Mouse (Mus musculus) cerebellum, postnatal 4 days (tissue): ENCODE results near the gene Acot2.
A peak's percentile ranks its signal among the peaks of the same experiment; 100 is the strongest.

Experiments
- DNase-seq, 2 experiments: peaks; one replicate each; pipeline ENCODE4 v3.0.0; 2022; ENCODE audit warnings: low spot score in 2 of 2, mixed read lengths in 1 of 2

Acot2 gene

DNA sequence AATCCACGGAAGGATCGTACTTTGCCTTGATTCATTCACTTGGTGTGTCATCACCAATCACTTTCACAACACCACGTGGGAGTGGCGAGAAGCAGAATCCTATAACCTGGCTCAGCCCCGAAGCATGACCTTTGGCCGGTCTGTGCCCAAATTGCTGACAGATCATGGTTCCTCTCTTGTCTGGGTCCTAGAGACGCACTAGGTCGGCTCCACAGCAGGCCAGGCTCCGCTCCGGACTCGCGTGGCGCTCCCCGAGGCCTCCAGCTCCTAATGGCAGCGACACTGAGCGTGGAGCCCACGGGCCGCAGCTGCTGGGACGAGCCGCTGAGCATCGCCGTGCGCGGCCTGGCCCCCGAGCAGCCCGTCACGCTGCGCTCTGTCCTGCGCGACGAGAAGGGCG lies 50.6 kb downstream of the Acot2 start, which contains the start of gene Acot4:
Gene Acot4 (plus strand): TSS at position 139 of the 400 bp plus-strand sequence.
- peak in 1 of 2 experiments; percentile 6 for DNase-seq

DNA sequence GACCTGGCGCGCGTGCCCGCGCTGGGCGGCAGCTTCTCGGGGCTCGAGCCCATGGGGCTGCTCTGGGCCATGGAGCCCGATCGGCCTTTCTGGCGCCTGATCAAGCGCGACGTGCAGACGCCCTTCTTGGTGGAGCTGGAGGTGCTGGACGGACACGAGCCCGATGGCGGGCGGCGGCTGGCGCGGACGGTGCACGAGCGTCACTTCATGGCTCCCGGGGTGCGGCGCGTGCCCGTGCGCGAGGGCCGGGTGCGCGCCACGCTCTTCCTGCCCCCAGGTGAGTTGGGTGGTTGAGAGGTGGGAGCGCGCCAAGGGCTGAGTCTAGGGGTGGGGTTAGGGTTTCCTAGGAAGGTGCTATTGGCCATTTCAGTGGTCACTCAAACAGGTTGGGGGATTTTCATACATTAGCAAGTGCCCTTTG lies 51.0 kb downstream of the Acot2 start, which contains the start of gene Gm49366:
Gene Gm49366 (plus strand): TSS at position 245 of the 421 bp plus-strand sequence.
- DNase-seq: peak in 1 of 2 experiments; percentile 43

DNA sequence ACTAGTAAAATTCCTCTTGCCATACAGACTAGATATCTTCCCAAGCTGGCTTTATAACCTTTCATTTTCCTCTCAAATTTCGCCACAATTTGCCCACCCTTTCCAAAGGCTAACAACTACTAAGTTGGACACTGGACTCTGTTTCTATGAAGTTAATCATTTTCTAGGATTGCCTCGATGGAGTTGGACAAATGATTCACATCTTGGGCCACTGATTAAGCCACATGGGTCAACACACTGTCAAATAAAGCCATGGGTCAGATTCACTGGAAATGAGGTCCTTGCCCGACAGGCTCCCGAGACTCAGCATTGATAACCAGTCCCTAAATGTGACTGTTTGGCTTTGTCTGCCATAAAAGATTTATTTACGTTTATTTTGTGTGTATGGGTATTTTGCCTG lies 54.6 kb downstream of the Acot2 start:
- DNase-seq: no peak
